Mouse (Mus musculus) MN1 (cell line): ENCODE measurements at regions not wholly inside any gene's neighbourhood (a gene's known extent, or its start where the extent isn't known, plus 50 kb on each side); places are given as distances from the start of the nearest gene placed in this dataset.

Experiments used
- DNase-seq: peaks from one replicate; pipeline ENCODE4 v3.0.0-alpha.2; 2016; ENCODE audit warnings: low spot score

GRCm38 (mm10) chr4:71663397-71663796 lies 94.4 kb downstream of the Gm11232 start:
- no peak for DNase-seq

- no peak for DNase-seq
Measured at GRCm38 (mm10) chr4:71640521-71640920, 117.2 kb downstream of the Gm11232 start.

GRCm38 (mm10) chr4:71627088-71627487 lies 130.7 kb downstream of the Gm11232 start:
- DNase-seq: no peak

GRCm38 (mm10) chr4:71626626-71627025 lies 131.1 kb downstream of the Gm11232 start:
- no peak for DNase-seq

- no peak for DNase-seq
Measured at GRCm38 (mm10) chr4:71624771-71625170, 133.0 kb downstream of the Gm11232 start.

- no peak for DNase-seq
Measured at GRCm38 (mm10) chr4:71613720-71614119, 144.0 kb downstream of the Gm11232 start.

GRCm38 (mm10) chr4:71585880-71586279 lies 171.9 kb downstream of the Gm11232 start:
- DNase-seq: no peak

- no peak for DNase-seq
Measured at GRCm38 (mm10) chr4:71560656-71561055, 197.1 kb downstream of the Gm11232 start.

- no peak for DNase-seq
Measured at GRCm38 (mm10) chr4:71539200-71539599, 218.6 kb downstream of the Gm11232 start.

GRCm38 (mm10) chr4:71537971-71538370 lies 219.8 kb downstream of the Gm11232 start:
- no peak for DNase-seq

- no peak for DNase-seq
Measured at GRCm38 (mm10) chr4:71524255-71524970, 233.4 kb downstream of the Gm11232 start.

GRCm38 (mm10) chr4:71520751-71521150 lies 237.0 kb downstream of the Gm11232 start:
- no peak for DNase-seq

GRCm38 (mm10) chr4:71517921-71518404 lies 239.8 kb downstream of the Gm11232 start:
- DNase-seq: no peak

- DNase-seq: no peak
Measured at GRCm38 (mm10) chr4:71506911-71507310, 250.9 kb downstream of the Gm11232 start.

GRCm38 (mm10) chr4:71489788-71490187 lies 268.0 kb downstream of the Gm11232 start:
- no peak for DNase-seq

- no peak for DNase-seq
Measured at GRCm38 (mm10) chr4:71488663-71489161, 269.1 kb downstream of the Gm11232 start.

GRCm38 (mm10) chr4:71488059-71488458 lies 269.7 kb downstream of the Gm11232 start:
- no peak for DNase-seq

- no peak for DNase-seq
Measured at GRCm38 (mm10) chr4:71480960-71481359, 276.8 kb downstream of the Gm11232 start.

GRCm38 (mm10) chr4:71470580-71470979 lies 287.2 kb downstream of the Gm11232 start:
- no peak for DNase-seq

GRCm38 (mm10) chr4:71454811-71455210 lies 303.0 kb downstream of the Gm11232 start:
- DNase-seq: no peak

- no peak for DNase-seq
Measured at GRCm38 (mm10) chr4:71453499-71453898, 304.3 kb downstream of the Gm11232 start.

GRCm38 (mm10) chr4:71446461-71446860 lies 311.3 kb downstream of the Gm11232 start:
- DNase-seq: no peak

GRCm38 (mm10) chr4:71431245-71431929 lies 326.4 kb downstream of the Gm11232 start:
- no peak for DNase-seq
